10 mouse cellular contexts compared by ENCODE assay signal in genomic region chr9:53665428-53665827, GRCm38 (mm10). TPM values are rescaled to one million over a fixed set of nuclear protein-coding genes. Genes with fewer than 3 reads are reported as not detected.
A peak's percentile ranks its signal among the peaks of the same experiment; 100 is the strongest.
DNase-seq lines count a peak whose midpoint lies in the region; ATAC-seq lines count a peak whose summit lies in the region.
"Had no signal": no experiment of that assay in that cellular context is flagged by ENCODE, and none has a peak within 500 bp of the region (broad histone marks: within the 10 kb centered on the region; RNA-seq: fewer than 3 reads in every experiment).

No protein-coding gene starts in this region.

- peaks cover 21% of the 10 kb centered on the region for H3K4me1 ChIP-seq in kidney, embryonic 16.5 days (ENCODE audit: insufficient read depth, low read length)
- peaks cover 23% of the 10 kb centered on the region for H3K4me1 ChIP-seq in embryonic facial prominence, embryonic 15.5 days
- 0 out of 2 replicates have a peak, but pooled peaks cover 6% of the 10 kb centered on the region for H3K4me1 ChIP-seq in intestine, embryonic 15.5 days (replicated peaks)
- peaks cover 33% of the 10 kb centered on the region for H3K4me1 ChIP-seq in midbrain, embryonic 15.5 days

- no peaks in the 10 kb centered on the region for H3K9me3 ChIP-seq in kidney, embryonic 16.5 days (ENCODE audit: low read length)
- H3K9me3 ChIP-seq in embryonic facial prominence, embryonic 15.5 days (replicated peaks): no peaks in the 10 kb centered on the region
- H3K9me3 ChIP-seq in intestine, embryonic 15.5 days: no peaks in the 10 kb centered on the region
- H3K9me3 ChIP-seq in midbrain, embryonic 15.5 days: no peaks in the 10 kb centered on the region

- no peak overlapping the region for H3K4me3 ChIP-seq in kidney, embryonic 16.5 days (ENCODE audit: low read length)
- peak overlapping the region; percentile 98 for H3K4me3 ChIP-seq in embryonic facial prominence, embryonic 15.5 days (replicated peaks)
- H3K4me3 ChIP-seq in intestine, embryonic 15.5 days (replicated peaks): no peak overlapping the region
- peak overlapping the region; percentile 69; the same call in 1 of the 2 replicates for H3K4me3 ChIP-seq in midbrain, embryonic 15.5 days

- peak overlapping the region; percentile 59 for H3K4me2 ChIP-seq in kidney, embryonic 16.5 days (replicated peaks; ENCODE audit: low read depth, low read length)
- H3K4me2 ChIP-seq in embryonic facial prominence, embryonic 15.5 days (replicated peaks): peak overlapping the region; percentile 58; the same call in 1 of the 2 replicates
- peak overlapping the region; percentile 70 for H3K4me2 ChIP-seq in intestine, embryonic 15.5 days (replicated peaks)
- H3K4me2 ChIP-seq in midbrain, embryonic 15.5 days: peak overlapping the region; percentile 81

- no peaks in the 10 kb centered on the region for H3K27me3 ChIP-seq in kidney, embryonic 16.5 days (ENCODE audit: insufficient read depth, low read length)
- H3K27me3 ChIP-seq in embryonic facial prominence, embryonic 15.5 days: no peaks in the 10 kb centered on the region
- H3K27me3 ChIP-seq in intestine, embryonic 15.5 days (replicated peaks): no peaks in the 10 kb centered on the region
- no peaks in the 10 kb centered on the region for H3K27me3 ChIP-seq in midbrain, embryonic 15.5 days (replicated peaks)

- no peak overlapping the region for H3K9ac ChIP-seq in kidney, embryonic 16.5 days (replicated peaks; ENCODE audit: low read length)
- no peak overlapping the region for H3K9ac ChIP-seq in embryonic facial prominence, embryonic 15.5 days
- no peak overlapping the region for H3K9ac ChIP-seq in intestine, embryonic 15.5 days
- no peak overlapping the region for H3K9ac ChIP-seq in midbrain, embryonic 15.5 days

- DNase-seq in kidney, postnatal 4 days: no peak
- DNase-seq in adrenal gland, postnatal 25 days: no peak
- no peak for DNase-seq in left cerebral cortex, adult 8-10 months (ENCODE audit: low spot score in 2 of 2)
- DNase-seq in adrenal gland, adult 2 months: no peak
- DNase-seq: cerebellum, adult 8-10 months; kidney, adult 18-20 months had no signal

- H3K27ac ChIP-seq in kidney, embryonic 16.5 days (ENCODE audit: low read length): no peak overlapping the region
- no peak overlapping the region for H3K27ac ChIP-seq in embryonic facial prominence, embryonic 15.5 days (replicated peaks)
- H3K27ac ChIP-seq in intestine, embryonic 15.5 days: no peak overlapping the region
- H3K27ac ChIP-seq in midbrain, embryonic 15.5 days: no peak overlapping the region

- ATAC-seq in kidney, embryonic 16.5 days (ENCODE audit: low FRiP score, low TSS enrichment): no peak
- ATAC-seq in embryonic facial prominence, embryonic 15.5 days (ENCODE audit: insufficient number of reproducible peaks, low FRiP score, low TSS enrichment, low read depth): no peak
- no peak for ATAC-seq in intestine, embryonic 15.5 days
- no peak for ATAC-seq in midbrain, embryonic 15.5 days (replicated peaks)

- no peaks in the 10 kb centered on the region for H3K36me3 ChIP-seq in kidney, embryonic 16.5 days (ENCODE audit: insufficient read depth, low read length)
- no peaks in the 10 kb centered on the region for H3K36me3 ChIP-seq in embryonic facial prominence, embryonic 15.5 days
- H3K36me3 ChIP-seq in intestine, embryonic 15.5 days: no peaks in the 10 kb centered on the region
- H3K36me3 ChIP-seq in midbrain, embryonic 15.5 days (replicated peaks): no peaks in the 10 kb centered on the region

RNA-seq across cellular contexts. Expression of gene Cul5, which starts 4.4 kb away (rescaled TPM):
- 30.4 and 33.1 TPM in 2 replicates for polyA plus RNA-seq in kidney, embryonic 16.5 days (2015; fragmentation: Nextera tagmentation; extraction: Ambion mirVana)
- 30.9 and 33.1 TPM in 2 replicates for polyA plus RNA-seq in embryonic facial prominence, embryonic 15.5 days (2015; fragmentation: Nextera tagmentation; extraction: Ambion mirVana)
- polyA plus RNA-seq in intestine, embryonic 15.5 days (2015; fragmentation: Nextera tagmentation; extraction: Ambion mirVana): 32.2 and 32.3 TPM in 2 replicates
- 42.0 and 47.1 TPM in 2 replicates for polyA plus RNA-seq in midbrain, embryonic 15.5 days (2015; fragmentation: Nextera tagmentation; extraction: Ambion mirVana)
- 32.2 and 41.6 TPM in 2 replicates for total RNA-seq in adrenal gland, postnatal 25 days (2021)
- total RNA-seq in left cerebral cortex, adult 8-10 months (2022): 10 to 100 TPM; 46.2 to 53.1 (median 52.5) TPM
- total RNA-seq in adrenal gland, adult 2 months (2021): 10 to 100 TPM; 32.2 to 35.8 TPM
- polyA plus RNA-seq in adrenal gland, adult 2 months (2012; rRNA removed): 6.5 and 7.5 TPM in 2 replicates

RNA-seq across cellular contexts. Expression of gene Rab39, which starts 40.6 kb away (rescaled TPM):
- 0.11 and 0.30 TPM in 2 replicates for polyA plus RNA-seq in kidney, embryonic 16.5 days (2015; fragmentation: Nextera tagmentation; extraction: Ambion mirVana)
- polyA plus RNA-seq in embryonic facial prominence, embryonic 15.5 days (2015; fragmentation: Nextera tagmentation; extraction: Ambion mirVana): 0.33 and 0.65 TPM in 2 replicates
- polyA plus RNA-seq in intestine, embryonic 15.5 days (2015; fragmentation: Nextera tagmentation; extraction: Ambion mirVana): 0.32 and 0.78 TPM in 2 replicates
- 2.2 and 2.5 TPM in 2 replicates for polyA plus RNA-seq in midbrain, embryonic 15.5 days (2015; fragmentation: Nextera tagmentation; extraction: Ambion mirVana)
- 0.64 and 1.00 TPM in 2 replicates for total RNA-seq in adrenal gland, postnatal 25 days (2021)
- 1 to 10 TPM; 1.1 to 2.0 (median 1.3) TPM for total RNA-seq in left cerebral cortex, adult 8-10 months (2022)
- 1 to 10 TPM in 1 of 2 experiments, under 1 TPM in 1; 0.43 to 1.1 TPM for total RNA-seq in adrenal gland, adult 2 months (2021)
- polyA plus RNA-seq in adrenal gland, adult 2 months (2012; rRNA removed): 0.12 and 0.19 TPM in 2 replicates

RNA-seq across cellular contexts. Expression of gene Acat1, which starts 55.2 kb away (rescaled TPM):
- 120 and 126 TPM in 2 replicates for polyA plus RNA-seq in kidney, embryonic 16.5 days (2015; fragmentation: Nextera tagmentation; extraction: Ambion mirVana)
- polyA plus RNA-seq in embryonic facial prominence, embryonic 15.5 days (2015; fragmentation: Nextera tagmentation; extraction: Ambion mirVana): 146 and 150 TPM in 2 replicates
- 139 and 153 TPM in 2 replicates for polyA plus RNA-seq in intestine, embryonic 15.5 days (2015; fragmentation: Nextera tagmentation; extraction: Ambion mirVana)
- polyA plus RNA-seq in midbrain, embryonic 15.5 days (2015; fragmentation: Nextera tagmentation; extraction: Ambion mirVana): 137 and 138 TPM in 2 replicates
- 135 and 154 TPM in 2 replicates for total RNA-seq in adrenal gland, postnatal 25 days (2021)
- 10 to 100 TPM; 55.4 to 60.7 (median 56.5) TPM for total RNA-seq in left cerebral cortex, adult 8-10 months (2022)
- total RNA-seq in adrenal gland, adult 2 months (2021): 100 to 1,000 TPM; 155 to 163 TPM
- 23.2 and 30.6 TPM in 2 replicates for polyA plus RNA-seq in adrenal gland, adult 2 months (2012; rRNA removed)

Comparison
In these comparisons a context has a peak if more than half of its experiments do, and no peak if none do; other contexts are left out.
1. H3K4me3 ChIP-seq: peak in embryonic facial prominence, embryonic 15.5 days (single experiment) and midbrain, embryonic 15.5 days (single experiment); none in kidney, embryonic 16.5 days (single experiment) and intestine, embryonic 15.5 days (single experiment).
2. Peak in every context shown above with its lines, with median percentiles within 50 percentile points of each other: H3K4me2 ChIP-seq.